Mouse (Mus musculus): Measurements from ENCODE around the gene Snrpg.

The Snrpg gene

DNA sequence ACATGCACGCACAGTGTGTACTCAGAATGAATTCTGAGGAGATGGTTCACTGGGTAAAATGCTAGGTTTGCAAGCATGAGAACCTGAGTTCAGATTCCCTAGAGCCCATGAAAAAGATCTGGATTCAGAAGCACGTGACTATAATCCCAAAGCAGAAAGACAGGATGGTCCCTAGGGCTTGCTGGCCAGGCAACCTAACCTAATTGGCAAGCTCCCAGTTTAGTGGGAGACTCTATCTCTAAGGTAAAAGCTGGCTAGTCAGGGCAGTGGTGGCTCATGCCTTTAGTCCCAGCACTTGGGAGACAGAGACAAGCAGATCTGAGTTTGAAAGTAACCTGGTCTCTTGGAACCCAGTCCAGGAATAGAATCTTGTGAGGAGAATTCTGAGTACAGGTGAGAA is 27.9 kb downstream of the Snrpg start:
- DNase-seq (ENCODE audit: low spot score in 2 of 2) = no peak

- no peak for DNase-seq (ENCODE audit: low spot score in 2 of 2)
Measured at GRCm38 (mm10) chr6:86399995-86400394, 28.9 kb downstream of the Snrpg start.

GRCm38 (mm10) chr6:86400972-86401371 is 29.9 kb downstream of the Snrpg start:
- DNase-seq (ENCODE audit: low spot score in 2 of 2) = peak; percentile 68 to 76

DNA sequence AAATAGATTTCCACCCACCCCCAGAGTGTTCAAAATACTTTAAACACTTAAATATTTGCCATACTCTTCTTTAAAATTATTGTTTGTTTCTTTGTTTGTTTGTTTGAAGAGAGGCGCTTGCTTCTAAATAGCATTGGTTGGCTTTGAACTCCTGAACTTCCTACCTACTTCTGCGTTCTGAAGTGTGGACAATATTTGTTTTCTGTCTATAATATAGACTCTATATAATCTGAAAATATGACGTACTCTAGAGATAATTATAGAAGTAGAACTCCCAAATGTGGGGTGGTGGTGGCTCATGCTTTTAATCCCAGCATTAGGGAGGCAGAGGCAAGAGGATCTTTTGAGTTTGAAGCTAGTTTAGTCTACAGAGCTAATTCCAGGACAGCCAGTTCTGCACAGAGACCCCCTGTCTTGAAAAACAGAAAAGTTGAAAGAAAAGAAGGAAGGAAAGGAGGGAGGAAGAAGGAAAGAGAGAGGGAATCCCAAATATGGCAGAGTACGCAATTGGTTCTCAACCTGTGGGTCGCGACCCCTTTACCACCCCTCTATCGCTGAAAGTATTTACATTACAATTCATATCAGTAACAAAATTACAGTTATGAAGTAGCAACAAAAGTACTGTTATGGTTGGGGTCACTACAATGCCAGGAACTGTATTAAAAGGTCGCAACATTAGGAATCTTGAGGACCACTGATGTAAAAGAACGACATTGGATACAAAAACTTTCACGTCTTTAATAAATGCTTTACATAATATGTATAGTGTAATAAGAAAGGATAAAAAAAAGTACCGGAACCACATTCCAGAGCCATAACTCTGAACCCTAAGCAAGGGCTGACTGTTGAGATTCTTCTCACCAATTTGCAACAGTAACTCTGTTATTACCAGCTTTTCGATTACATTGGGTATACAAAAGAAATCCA is 31.8 kb downstream of the Snrpg start:
- no peak for DNase-seq (ENCODE audit: low spot score in 2 of 2)

- peak; percentile 82 to 87 for DNase-seq (ENCODE audit: low spot score in 2 of 2)
Measured at GRCm38 (mm10) chr6:86403728-86404099, 32.6 kb downstream of the Snrpg start.

DNA sequence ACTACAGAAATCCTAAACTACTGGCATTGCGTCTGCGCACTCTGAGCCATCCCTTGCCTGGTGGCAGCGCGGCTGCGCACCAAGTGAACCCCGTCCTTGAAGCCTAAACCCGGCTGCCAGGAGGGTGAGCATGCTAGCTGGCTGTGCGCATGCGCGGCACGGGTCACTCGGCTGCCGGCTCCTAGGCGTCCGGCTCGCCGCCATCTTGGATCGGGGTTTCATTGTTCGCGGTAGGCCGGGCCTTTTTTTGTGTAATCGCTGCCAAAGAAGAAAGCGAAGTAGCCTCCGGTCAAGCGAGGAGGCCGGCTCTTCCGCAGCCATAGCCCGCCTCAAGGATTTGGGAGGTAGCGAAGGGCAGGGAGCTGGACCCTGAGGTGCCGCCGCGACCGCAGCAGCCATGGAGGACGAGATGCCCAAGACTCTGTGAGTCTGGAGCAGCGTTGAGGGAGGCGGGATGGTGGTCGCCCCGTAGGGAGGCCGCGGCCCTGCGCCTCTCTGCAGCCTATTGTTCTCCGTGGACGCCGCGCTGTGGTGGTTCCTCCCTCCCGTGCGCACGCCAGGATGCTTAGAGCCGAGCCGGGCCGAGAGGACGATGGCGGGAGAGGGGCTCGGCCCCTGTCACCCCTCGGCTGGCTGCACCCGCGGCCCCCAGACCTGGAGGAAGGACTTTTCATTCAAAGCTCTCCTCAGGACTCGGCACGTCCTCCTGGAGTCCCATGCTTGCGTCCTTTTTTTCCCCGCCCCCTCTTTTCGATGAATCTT is 33.2 kb downstream of the Snrpg start, which contains the start of gene Tia1:
Tia1 (plus strand) TSS at position 120 of the 762 bp plus-strand sequence.
- peak; percentile 88 to 96 for DNase-seq (ENCODE audit: low spot score in 2 of 2)

DNA sequence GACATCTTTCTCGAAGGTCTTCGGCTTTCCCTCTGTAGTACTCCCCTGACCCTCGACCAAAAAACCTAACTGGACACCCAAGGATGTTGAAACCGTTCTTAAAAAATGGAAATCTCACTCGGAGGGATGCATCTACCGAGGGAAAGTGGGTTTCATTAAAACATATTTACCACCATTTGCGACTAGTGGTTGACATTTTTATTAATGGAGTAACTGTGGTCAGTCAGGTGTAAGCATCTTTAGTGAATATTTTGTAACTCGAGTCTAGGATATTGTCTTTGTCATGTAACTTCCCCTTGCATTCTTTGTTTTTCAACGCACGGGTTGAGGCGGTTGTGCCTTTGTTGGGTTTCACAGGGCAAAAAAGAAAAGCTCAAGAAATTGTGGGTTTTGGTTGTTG is 33.9 kb downstream of the Snrpg start:
- no peak for DNase-seq (ENCODE audit: low spot score in 2 of 2)

DNA sequence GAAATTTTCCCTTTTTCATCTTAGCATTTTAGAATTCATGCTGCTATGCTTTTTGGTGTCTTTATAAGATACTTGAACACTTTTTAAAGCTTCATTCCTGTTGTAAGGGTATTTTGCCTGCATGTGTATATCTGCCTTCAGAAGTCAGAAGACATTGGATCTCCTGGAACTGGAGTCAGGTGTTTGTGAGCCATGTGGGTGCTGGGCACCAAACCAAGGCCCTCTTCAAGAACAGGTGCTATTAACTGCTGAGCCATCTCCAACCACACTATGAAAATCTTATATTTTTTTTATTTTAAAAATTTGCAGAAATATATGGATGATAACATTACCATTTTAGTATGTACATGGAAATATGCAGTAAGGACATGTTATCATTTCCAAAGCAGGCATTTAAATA is 35.2 kb downstream of the Snrpg start:
- DNase-seq (ENCODE audit: low spot score in 2 of 2) = no peak

DNA sequence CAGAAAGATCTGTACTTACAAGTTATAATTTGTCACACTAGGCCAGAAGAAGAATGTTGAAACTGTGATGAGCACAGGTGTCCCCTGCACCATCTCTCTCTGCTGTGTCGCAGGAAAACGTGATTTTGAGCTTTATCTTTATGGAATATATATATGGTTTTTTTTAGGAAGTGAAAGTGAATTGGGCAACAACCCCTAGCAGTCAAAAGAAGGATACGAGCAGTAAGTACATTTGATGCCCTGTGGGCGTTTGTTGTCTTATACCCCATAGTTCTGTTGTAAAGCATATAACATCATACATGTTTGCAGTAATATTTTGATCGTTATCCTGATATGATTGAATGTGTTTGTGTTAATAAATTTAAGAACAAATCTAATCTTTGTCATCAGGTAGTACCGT is 47.6 kb downstream of the Snrpg start:
- DNase-seq (ENCODE audit: low spot score in 2 of 2) = no peak

DNA sequence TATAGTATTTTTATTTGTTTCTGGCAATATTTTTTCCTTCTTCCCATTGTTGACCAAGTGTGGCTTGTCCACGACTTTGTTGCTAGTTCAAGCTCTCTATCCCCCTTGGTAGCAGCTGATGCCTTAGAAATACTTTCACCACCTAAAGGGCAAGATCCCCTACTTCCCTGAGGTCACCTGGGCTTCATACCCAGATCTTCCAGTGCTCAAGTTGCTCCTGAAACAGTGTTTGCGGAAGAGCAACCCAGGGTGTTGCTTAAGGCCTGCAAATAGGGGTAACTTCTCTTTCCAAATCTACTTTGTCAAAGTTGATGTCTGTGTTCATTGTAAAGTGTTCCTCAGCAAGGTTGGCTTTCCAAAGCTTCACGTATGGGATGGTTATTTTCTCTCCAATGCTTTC is 48.1 kb downstream of the Snrpg start:
- DNase-seq (ENCODE audit: low spot score in 2 of 2) = no peak

- no peak for DNase-seq (ENCODE audit: low spot score in 2 of 2)
Measured at GRCm38 (mm10) chr6:86420491-86420890, 49.4 kb downstream of the Snrpg start.

DNA sequence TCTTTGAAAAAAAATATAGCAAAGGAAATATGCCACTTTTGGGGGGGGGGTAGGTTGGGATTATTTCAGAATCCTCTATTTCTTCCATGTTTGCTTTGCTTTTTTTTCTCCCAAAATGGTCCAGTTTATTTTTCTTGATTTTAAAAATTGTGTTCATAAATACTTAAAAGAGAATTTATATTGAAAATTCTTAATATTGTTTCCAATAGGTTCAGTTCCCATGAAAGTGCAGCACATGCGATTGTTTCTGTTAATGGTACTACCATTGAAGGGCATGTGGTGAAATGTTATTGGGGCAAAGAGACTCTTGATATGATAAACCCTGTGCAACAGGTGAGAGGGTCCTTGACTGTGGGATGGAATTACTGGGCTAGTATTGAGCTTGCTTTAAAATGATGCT is 55.3 kb downstream of the Snrpg start, which contains the start of gene Gm44790:
Gm44790 (plus strand) TSS at position 301 of the 400 bp plus-strand sequence.
- DNase-seq (ENCODE audit: low spot score in 2 of 2) = no peak
